In the genomic region with DNA sequence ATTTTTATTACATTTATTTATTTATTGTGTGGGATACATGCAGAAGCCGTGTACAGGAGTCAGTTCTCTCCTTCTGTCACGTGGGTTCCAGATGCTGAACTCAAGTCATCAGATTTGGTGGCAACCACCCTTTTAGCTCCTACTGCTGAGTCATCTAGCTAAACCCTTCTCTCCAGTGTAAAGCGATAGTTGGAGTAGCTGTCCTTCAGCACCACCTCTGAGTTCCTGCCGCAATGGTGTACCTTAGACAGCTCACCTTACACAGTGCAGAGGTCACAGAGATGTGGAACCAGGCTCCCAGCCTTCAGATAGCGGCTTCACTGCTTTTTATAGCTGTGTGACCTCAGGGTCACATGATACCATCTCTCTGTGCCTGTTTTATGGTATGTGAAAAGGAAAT, we compare ENCODE assay signal across 9 mouse cellular contexts.
DNase-seq lines count a peak whose midpoint lies in the region; ATAC-seq and TF ChIP-seq lines count a peak whose summit lies in the region.
"Had no signal": no experiment of that assay in that cellular context is flagged by ENCODE, and none has a peak within 500 bp of the region (broad histone marks: within the 10 kb centered on the region; RNA-seq: fewer than 3 reads in every experiment).

No protein-coding gene starts in this region.

- no peak overlapping the region for H3K4me2 ChIP-seq in forebrain, postnatal 0 days (ENCODE audit: low read depth)
- H3K4me2 ChIP-seq: liver, embryonic 15.5 days had no signal

- peak; percentile 7 for DNase-seq in gastrocnemius, adult 18-20 months (ENCODE audit: low spot score)
- DNase-seq in gastrocnemius, postnatal 10 days = no peak
- DNase-seq in embryo, embryonic 9.5 days (ENCODE audit: extremely low spot score) = peak; percentile 23
- DNase-seq in liver, adult 2 months (ENCODE audit: extremely low read depth, low read depth, low spot score) = peak; percentile 13
- DNase-seq in left cerebral cortex, postnatal 36 days (ENCODE audit: low spot score in 2 of 2) = no peak
- DNase-seq in cerebellum, adult 9-11 months = no peak
- DNase-seq in forebrain, postnatal 0 days = no peak

- no peak overlapping the region for H3K9ac ChIP-seq in liver, adult 2 months (ENCODE audit: low read depth, low read length)
- H3K9ac ChIP-seq in forebrain, postnatal 0 days = no peak overlapping the region
- H3K9ac ChIP-seq: liver, embryonic 15.5 days had no signal

- H3K4me1 ChIP-seq in liver, adult 2 months (ENCODE audit: control insufficient read depth, insufficient read depth, low read length) = no peaks in the 10 kb centered on the region; the same call in 1 of the 2 replicates
- H3K4me1 ChIP-seq in forebrain, postnatal 0 days (ENCODE audit: insufficient read depth) = peaks cover 3% of the 10 kb centered on the region; the same call in 1 of the 2 replicates

- no peaks in the 10 kb centered on the region for H3K36me3 ChIP-seq in C2C12 (ENCODE audit: control insufficient read depth, insufficient read depth)
- no peaks in the 10 kb centered on the region for H3K36me3 ChIP-seq in liver, adult 2 months (ENCODE audit: control insufficient read depth, insufficient read depth, low read length)
- no peaks in the 10 kb centered on the region for H3K36me3 ChIP-seq in forebrain, postnatal 0 days (ENCODE audit: insufficient read depth)
- H3K36me3 ChIP-seq: liver, embryonic 15.5 days had no signal

- H3K27ac ChIP-seq in liver, adult 2 months (replicated peaks; ENCODE audit: insufficient read depth, low read depth, low read length) = no peak overlapping the region
- no peak overlapping the region for H3K27ac ChIP-seq in forebrain, postnatal 0 days (ENCODE audit: low read depth, low read length)
- H3K27ac ChIP-seq: liver, embryonic 15.5 days had no signal

- H3K79me3 ChIP-seq in C2C12 (ENCODE audit: low read depth) = no peaks in the 10 kb centered on the region

- no peaks in the 10 kb centered on the region for H3K79me2 ChIP-seq in C2C12 (ENCODE audit: control insufficient read depth, insufficient read depth)
- H3K79me2 ChIP-seq in liver, adult 2 months (ENCODE audit: control insufficient read depth, insufficient read depth, low read length) = no peaks in the 10 kb centered on the region

- TF ChIP-seq POLR2A in liver, adult 2 months (IDR thresholded peaks at IDR 0.05; ENCODE audit: extremely low read depth, insufficient read depth, low read length) = no peak

- H3K27me3 ChIP-seq in C2C12 (ENCODE audit: control insufficient read depth, insufficient read depth, insufficient read length) = peaks cover 10% of the 10 kb centered on the region
- H3K27me3 ChIP-seq in liver, adult 2 months (ENCODE audit: control insufficient read depth, insufficient read depth, low read length) = no peaks in the 10 kb centered on the region
- H3K27me3 ChIP-seq in forebrain, postnatal 0 days (ENCODE audit: insufficient read depth, low read length) = no peaks in the 10 kb centered on the region

- intact Hi-C loops in left cerebral cortex, postnatal 36 days (cut with DNase I) = no loop called here

- ATAC-seq in forebrain, postnatal 0 days = no peak

- no peak overlapping the region for H3K4me3 ChIP-seq in C2C12 (ENCODE audit: insufficient read depth, poor library complexity, severe bottlenecking)
- no peak overlapping the region for H3K4me3 ChIP-seq in liver, adult 2 months (ENCODE audit: insufficient read depth, low read depth, low read length)
- no peak overlapping the region for H3K4me3 ChIP-seq in forebrain, postnatal 0 days (ENCODE audit: low read depth, low read length)
- H3K4me3 ChIP-seq: liver, embryonic 15.5 days had no signal

- H3ac ChIP-seq in C2C12 (ENCODE audit: control insufficient read depth, insufficient read length, low read depth) = no peak overlapping the region

- H3K9me3 ChIP-seq in forebrain, postnatal 0 days (ENCODE audit: low read length) = no peaks in the 10 kb centered on the region
- H3K9me3 ChIP-seq: liver, embryonic 15.5 days had no signal

- TF ChIP-seq CTCF in C2C12 (IDR thresholded peaks at IDR 0.05; ENCODE audit: control insufficient read depth, insufficient read depth, insufficient read length) = no peak
- no peak for TF ChIP-seq CTCF in liver, adult 2 months (IDR thresholded peaks at IDR 0.05; ENCODE audit: low read depth, low read length)
- TF ChIP-seq CTCF in forebrain, postnatal 0 days (IDR thresholded peaks at IDR 0.05; ENCODE audit: low read depth) = no peak

- 7% methylated on average over 5 of the region's 5 CpGs for WGBS in liver, adult 2 months
- WGBS in forebrain, postnatal 0 days = 25% methylated on average over 5 of the region's 5 CpGs

TF ChIP-seq in C2C12, 6 proteins besides CTCF, POLR2A, EP300 and RAD21:
- TF ChIP-seq MAX (IDR thresholded peaks at IDR 0.05) (peak; percentile 18), MYOG (IDR thresholded peaks at IDR 0.05; ENCODE audit: control insufficient read depth, extremely low read depth, insufficient read length) (no peak)

Comparison
In these comparisons a context has a peak if more than half of its experiments do, and no peak if none do; other contexts are left out.
1. DNase-seq: peak in gastrocnemius, adult 18-20 months (single experiment), embryo, embryonic 9.5 days (single experiment) and liver, adult 2 months (single experiment); none in gastrocnemius, postnatal 10 days (single experiment), left cerebral cortex, postnatal 36 days (0 of 2), cerebellum, adult 9-11 months (single experiment) and forebrain, postnatal 0 days (single experiment).